Mouse (Mus musculus) right cerebral cortex, postnatal 10 days (tissue): Measurements from ENCODE around the gene Fam184b.
A peak's percentile ranks its signal among the peaks of the same experiment; 100 is the strongest.

ENCODE experiments used
- DNase-seq, 2 experiments: peaks; one replicate each; pipeline ENCODE4 v3.0.0; 2021; ENCODE audit warnings: low spot score in 2 of 2

Gene Fam184b

DNA sequence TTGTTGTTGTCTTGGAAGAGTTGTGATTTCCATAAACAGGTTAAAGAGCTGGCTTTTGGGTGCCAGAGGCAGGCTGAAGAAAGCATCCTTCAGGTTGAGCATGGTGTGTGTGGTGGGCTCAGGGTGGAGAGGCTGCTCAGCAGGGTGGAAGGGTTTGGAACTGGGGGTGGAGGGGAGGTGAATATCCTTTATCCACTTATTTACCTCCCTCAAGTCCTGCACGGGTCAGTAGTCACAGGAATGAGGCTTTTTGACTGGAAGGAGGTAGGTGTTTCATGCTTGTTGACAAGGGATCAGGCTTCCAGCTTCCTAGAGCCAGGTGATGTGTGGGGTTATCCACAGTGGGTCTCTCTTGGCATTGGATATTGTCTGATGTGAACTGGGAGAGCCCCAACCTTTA lies 124.8 kb downstream of the Fam184b start:
- no peak for DNase-seq

DNA sequence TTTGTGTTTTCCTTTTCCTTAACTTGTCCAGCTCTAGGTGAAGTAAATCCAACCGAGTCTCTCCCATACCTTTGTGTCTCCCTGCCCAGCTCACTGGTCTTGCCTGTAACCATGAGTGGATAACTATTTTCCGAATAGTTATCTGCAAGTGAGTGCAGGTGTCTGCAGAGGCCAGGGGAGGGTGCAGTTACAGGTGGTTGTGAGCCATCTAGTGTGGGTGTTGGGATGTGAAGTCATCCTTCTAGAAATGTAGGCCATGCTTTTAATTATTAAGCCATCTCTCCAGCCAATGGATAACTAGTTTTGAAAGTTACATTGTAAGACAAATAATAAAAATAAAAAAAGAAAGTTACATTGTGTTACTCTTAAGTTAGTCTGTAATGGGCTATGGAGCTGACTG lies 125.9 kb downstream of the Fam184b start:
- DNase-seq, result no peak

GRCm38 (mm10) chr5:45512908-45513307 lies 126.5 kb downstream of the Fam184b start:
- DNase-seq, result no peak

DNA sequence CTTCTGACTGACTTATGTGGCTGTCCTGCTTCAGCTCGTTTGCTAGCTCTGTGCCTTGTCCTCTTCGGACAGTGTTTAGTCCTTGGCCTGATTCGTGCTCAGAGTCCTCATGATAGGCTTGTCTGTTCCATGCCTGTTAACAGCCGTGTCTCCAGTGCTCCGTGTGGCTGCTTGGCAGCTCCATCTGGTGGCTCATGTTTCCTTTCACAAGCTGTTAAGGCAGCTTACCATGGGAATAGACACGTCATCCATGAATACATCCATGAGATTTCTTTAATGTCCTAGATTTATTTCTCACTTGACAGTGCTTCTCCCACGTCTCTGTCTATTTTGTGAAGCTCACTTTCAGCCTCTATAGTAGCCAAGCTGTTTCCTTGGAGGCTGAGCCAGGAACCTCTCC lies 129.3 kb downstream of the Fam184b start:
- DNase-seq, result peak; percentile 44 to 59

- no peak for DNase-seq
Observed at GRCm38 (mm10) chr5:45497564-45497963, 141.8 kb downstream of the Fam184b start.

DNA sequence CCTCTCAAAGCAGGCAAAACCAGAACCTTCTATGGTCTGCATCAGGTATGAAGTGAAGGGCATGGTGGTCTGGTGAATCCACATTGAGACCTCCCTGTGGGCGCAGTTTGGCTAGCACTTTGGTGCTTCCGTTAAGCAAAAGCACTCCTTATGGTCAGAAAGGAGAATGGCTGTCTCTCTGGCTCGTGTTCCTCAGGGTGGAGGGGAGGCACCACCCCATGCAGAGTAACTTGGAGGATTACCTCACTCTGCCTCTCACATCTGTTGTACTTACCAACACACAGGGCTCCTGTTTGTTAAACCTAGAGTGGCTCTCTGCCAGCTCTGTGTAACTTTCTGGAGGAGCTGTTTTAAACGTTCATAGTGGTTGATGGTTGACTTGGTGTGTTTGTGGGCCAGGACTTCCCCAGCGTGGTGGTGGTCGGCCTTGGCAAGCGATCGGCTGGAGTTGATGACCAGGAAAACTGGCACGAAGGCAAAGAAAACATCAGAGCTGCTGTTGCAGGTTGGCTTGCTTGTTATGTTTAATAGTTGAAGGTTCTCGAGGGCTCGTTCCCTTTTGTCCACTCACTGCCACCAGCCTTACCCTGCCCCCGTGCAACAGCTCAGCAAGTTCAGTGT lies 142.4 kb downstream of the Fam184b start:
- no peak for DNase-seq

- no peak for DNase-seq
Observed at GRCm38 (mm10) chr5:45496479-45496878, 142.9 kb downstream of the Fam184b start.

- no peak for DNase-seq
Observed at GRCm38 (mm10) chr5:45496042-45496441, 143.4 kb downstream of the Fam184b start.

DNA sequence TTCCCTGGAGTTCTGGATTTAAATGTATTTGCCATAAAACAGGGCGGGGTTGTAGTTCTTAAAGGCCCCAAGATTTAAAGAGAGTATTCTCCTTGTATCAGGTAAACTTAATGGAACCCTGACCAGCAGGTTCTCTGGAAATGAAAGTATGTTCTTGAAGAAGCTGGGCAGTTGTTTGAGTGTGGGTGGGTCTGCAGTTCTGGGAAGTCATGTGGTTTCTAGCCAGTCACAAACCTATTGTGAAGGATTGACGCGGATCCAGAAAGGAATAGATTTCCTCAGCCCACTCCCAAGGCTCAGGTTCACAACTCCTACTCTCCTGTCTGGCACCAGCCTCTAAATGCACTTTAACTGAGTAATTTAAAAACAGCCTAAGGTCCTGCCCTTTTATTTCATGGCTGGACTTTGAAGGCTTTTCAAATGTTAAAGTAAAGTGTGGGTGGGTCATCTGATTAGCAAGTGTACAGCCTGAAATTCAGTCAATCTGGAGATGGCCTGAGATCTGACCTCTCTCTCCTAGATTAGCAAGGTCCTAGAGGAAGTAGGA lies 143.9 kb downstream of the Fam184b start:
- DNase-seq, result no peak

DNA sequence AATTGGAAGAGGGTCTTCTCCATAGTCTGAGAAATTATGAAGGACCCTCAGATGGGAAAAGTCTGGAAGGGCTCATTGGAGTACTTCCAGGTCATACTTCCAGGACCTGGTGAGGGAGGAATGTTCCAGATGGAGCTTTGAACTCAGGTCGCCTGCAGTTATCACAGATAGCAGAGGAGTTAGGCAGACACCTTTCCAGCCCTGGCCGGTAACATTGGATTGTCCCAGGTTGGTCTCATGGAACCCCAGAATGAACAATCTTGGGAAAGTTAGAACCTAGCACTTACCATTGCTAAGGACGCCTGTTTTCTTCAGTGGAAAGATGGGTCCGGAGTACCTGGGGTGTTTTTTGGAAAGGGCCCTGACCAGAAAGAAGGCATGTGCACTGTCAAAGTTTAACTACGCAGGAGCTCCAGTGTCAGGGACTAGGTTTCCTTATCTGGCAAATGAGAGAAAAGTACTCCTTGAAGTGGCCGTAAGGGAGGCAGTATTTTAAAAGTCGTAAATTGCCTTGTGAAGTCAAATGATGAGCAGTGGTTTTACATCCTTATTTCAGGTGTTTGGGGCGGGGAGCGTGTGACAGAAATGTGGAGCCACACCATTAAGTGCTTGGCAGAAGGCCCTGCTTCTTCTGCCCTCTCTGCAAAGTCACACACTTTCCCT lies 145.2 kb downstream of the Fam184b start:
- DNase-seq, result no peak

GRCm38 (mm10) chr5:45493191-45494092 lies 146.0 kb downstream of the Fam184b start, which contains the start of gene Lap3:
Gene Lap3 (plus strand): TSS chr5:45493374.
- peak; percentile 98 for DNase-seq

DNA sequence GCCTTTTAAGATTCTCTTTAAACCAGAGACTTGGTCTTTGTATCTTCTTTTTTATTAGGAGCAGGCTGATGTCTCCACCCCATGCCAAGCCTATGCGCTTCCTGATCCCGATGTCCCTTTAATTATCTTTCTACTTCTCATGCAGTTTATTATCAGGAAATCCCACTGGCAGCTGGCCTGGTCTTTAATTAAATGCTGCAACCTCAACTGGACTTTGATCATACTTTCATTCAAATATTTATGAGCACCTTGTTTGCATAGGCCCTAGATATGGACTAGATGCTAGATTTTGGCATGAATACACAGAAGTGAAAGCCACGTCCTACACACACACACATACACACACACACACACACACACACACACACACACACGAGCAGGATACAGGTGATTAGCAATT lies 147.6 kb downstream of the Fam184b start:
- no peak for DNase-seq

DNA sequence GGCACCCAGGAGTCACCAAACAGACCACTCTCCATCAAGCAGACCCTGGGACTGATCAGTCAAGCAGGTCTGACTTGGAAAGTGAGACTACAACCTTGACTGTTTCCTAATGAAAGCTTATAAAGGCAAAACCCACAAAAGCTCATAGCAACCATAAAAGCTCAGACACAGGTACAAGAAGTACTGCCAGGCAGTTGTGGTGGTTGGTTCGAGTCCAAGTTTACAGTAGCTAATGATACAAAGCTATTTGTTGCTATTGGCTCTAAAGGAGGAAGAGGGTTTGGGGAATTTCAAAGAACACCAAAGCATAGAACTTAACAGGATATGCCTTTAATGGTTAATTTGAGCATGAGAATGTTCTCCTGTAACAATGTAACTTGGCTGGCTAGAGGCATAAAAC lies 155.8 kb downstream of the Fam184b start:
- no peak for DNase-seq

GRCm38 (mm10) chr5:45482607-45483006 lies 156.8 kb downstream of the Fam184b start:
- DNase-seq, result no peak

- DNase-seq, result no peak
Observed at GRCm38 (mm10) chr5:45481125-45481524, 158.3 kb downstream of the Fam184b start.

GRCm38 (mm10) chr5:45480066-45480465 lies 159.3 kb downstream of the Fam184b start:
- DNase-seq, result no peak
